Comparison of ENCODE assay signal across 8 mouse cellular contexts in genomic region chr1:191964773-191965481, GRCm38 (mm10). TPM values are rescaled to one million over a fixed set of nuclear protein-coding genes. Genes with fewer than 3 reads are reported as not detected.
DNase-seq lines count a peak whose midpoint lies in the region; ATAC-seq and TF ChIP-seq lines count a peak whose summit lies in the region.

No protein-coding gene starts in this region.

- no peak for TF ChIP-seq EP300 in stomach, postnatal 0 days (optimal IDR thresholded peaks at IDR 0.05)

- peak; percentile 94 for TF ChIP-seq CTCF in stomach, postnatal 0 days (IDR thresholded peaks at IDR 0.05; ENCODE audit: low read depth)

- no peaks in the 10 kb centered on the region for H3K36me3 ChIP-seq in heart, embryonic 14.5 days (ENCODE audit: control insufficient read depth, insufficient read depth, low read length)
- H3K36me3 ChIP-seq in liver, embryonic 16.5 days (ENCODE audit: control insufficient read depth, insufficient read depth) = no peaks in the 10 kb centered on the region
- no peaks in the 10 kb centered on the region for H3K36me3 ChIP-seq in neural tube, embryonic 12.5 days
- H3K36me3 ChIP-seq in stomach, postnatal 0 days (ENCODE audit: control insufficient read depth, insufficient read depth, low read length) = no peaks in the 10 kb centered on the region

- ATAC-seq in erythroid progenitor cell, adult 5-6 weeks (replicated peaks; ENCODE audit: low FRiP score, poor library complexity, severe bottlenecking) = peak; percentile 67
- ATAC-seq in heart, embryonic 14.5 days (ENCODE audit: insufficient number of reproducible peaks, insufficient read depth, low FRiP score, low read depth) = no peak; the same call in 1 of the 2 replicates
- peak; percentile 39 for ATAC-seq in liver, embryonic 16.5 days (ENCODE audit: low read depth)
- ATAC-seq in neural tube, embryonic 12.5 days (ENCODE audit: low FRiP score, low read depth) = 0 out of 2 replicates have a peak, but pooled peaks have one; percentile 50
- peak; percentile 41 for ATAC-seq in stomach, postnatal 0 days (ENCODE audit: low FRiP score, low TSS enrichment)

- peak overlapping the region; percentile 52 for H3K4me2 ChIP-seq in heart, embryonic 14.5 days (ENCODE audit: low read length)
- H3K4me2 ChIP-seq in liver, embryonic 16.5 days (ENCODE audit: low read depth, low read length) = no peak overlapping the region
- H3K4me2 ChIP-seq in neural tube, embryonic 12.5 days (replicated peaks) = no peak overlapping the region
- H3K4me2 ChIP-seq in stomach, postnatal 0 days (replicated peaks; ENCODE audit: low read depth) = no peak overlapping the region

- DNase-seq in CD4-positive, CD25-positive, alpha-beta regulatory T cell, adult 2 months (ENCODE audit: low read depth, low spot score) = peak; percentile 92
- peak; percentile 93 for DNase-seq in brain, adult 2 months (ENCODE audit: low read depth, low spot score)
- peak; percentile 85 to 90 for DNase-seq in kidney, postnatal 4 days
- DNase-seq in stomach, postnatal 0 days (ENCODE audit: low spot score) = peak; percentile 77

- no peak overlapping the region for H3K4me3 ChIP-seq in heart, embryonic 14.5 days (ENCODE audit: control insufficient read depth in 1 of 2, insufficient read depth in 1 of 2, low read depth in 1 of 2, low read length in 2 of 2)
- no peak overlapping the region for H3K4me3 ChIP-seq in liver, embryonic 16.5 days (ENCODE audit: low read depth, low read length)
- no peak overlapping the region for H3K4me3 ChIP-seq in neural tube, embryonic 12.5 days
- no peak overlapping the region for H3K4me3 ChIP-seq in stomach, postnatal 0 days (ENCODE audit: low read depth, low read length)

- WGBS in heart, embryonic 14.5 days = 16% methylated on average over 13 of the region's 13 CpGs
- WGBS in liver, embryonic 16.5 days (ENCODE audit: insufficient replicate concordance) = 11% methylated on average over 13 of the region's 13 CpGs
- WGBS in neural tube, embryonic 12.5 days = 19% methylated on average over 13 of the region's 13 CpGs
- 14% methylated on average over 13 of the region's 13 CpGs for WGBS in stomach, postnatal 0 days

- H3K4me1 ChIP-seq in heart, embryonic 14.5 days (ENCODE audit: control insufficient read depth in 2 of 2, insufficient read depth in 2 of 2, low read length in 2 of 2) = no peaks in the 10 kb centered on the region
- H3K4me1 ChIP-seq in liver, embryonic 16.5 days (ENCODE audit: control insufficient read depth, low read depth, low read length) = peaks cover 4% of the 10 kb centered on the region
- no peaks in the 10 kb centered on the region for H3K4me1 ChIP-seq in neural tube, embryonic 12.5 days
- no peaks in the 10 kb centered on the region for H3K4me1 ChIP-seq in stomach, postnatal 0 days (replicated peaks; ENCODE audit: control insufficient read depth, insufficient read depth)

- no peak overlapping the region for H3K27ac ChIP-seq in heart, embryonic 14.5 days (replicated peaks in 1 of 2; ENCODE audit: control insufficient read depth in 1 of 2, insufficient read depth in 1 of 2, low read depth in 2 of 2, low read length in 2 of 2)
- peak overlapping the region; percentile 23; the same call in 1 of the 2 replicates for H3K27ac ChIP-seq in liver, embryonic 16.5 days (ENCODE audit: low read length)
- no peak overlapping the region for H3K27ac ChIP-seq in neural tube, embryonic 12.5 days
- no peak overlapping the region for H3K27ac ChIP-seq in stomach, postnatal 0 days (replicated peaks)

- H3K9ac ChIP-seq in heart, embryonic 14.5 days (ENCODE audit: low read length) = no peak overlapping the region
- H3K9ac ChIP-seq in liver, embryonic 16.5 days (ENCODE audit: low read depth, low read length) = no peak overlapping the region
- no peak overlapping the region for H3K9ac ChIP-seq in neural tube, embryonic 12.5 days
- H3K9ac ChIP-seq in stomach, postnatal 0 days (ENCODE audit: low read length) = no peak overlapping the region

- H3K9me3 ChIP-seq in heart, embryonic 14.5 days (ENCODE audit: control insufficient read depth, low read length) = no peaks in the 10 kb centered on the region
- no peaks in the 10 kb centered on the region for H3K9me3 ChIP-seq in liver, embryonic 16.5 days (replicated peaks; ENCODE audit: control insufficient read depth, low read length)
- H3K9me3 ChIP-seq in neural tube, embryonic 12.5 days = no peaks in the 10 kb centered on the region
- no peaks in the 10 kb centered on the region for H3K9me3 ChIP-seq in stomach, postnatal 0 days (ENCODE audit: control insufficient read depth, low read length)

- no peaks in the 10 kb centered on the region for H3K27me3 ChIP-seq in heart, embryonic 14.5 days (ENCODE audit: control insufficient read depth, insufficient read depth, low read length)
- H3K27me3 ChIP-seq in liver, embryonic 16.5 days (ENCODE audit: control insufficient read depth, insufficient read depth, low read depth, low read length) = no peaks in the 10 kb centered on the region
- no peaks in the 10 kb centered on the region for H3K27me3 ChIP-seq in neural tube, embryonic 12.5 days (replicated peaks)
- H3K27me3 ChIP-seq in stomach, postnatal 0 days (ENCODE audit: control insufficient read depth, insufficient read depth, low read length) = no peaks in the 10 kb centered on the region

RNA-seq across cellular contexts. Expression of gene Rd3, which starts 12.2 kb away (rescaled TPM):
- not detected in 2 replicates for total RNA-seq in erythroid progenitor cell, adult 5-6 weeks (2015; ENCODE audit: low replicate concordance)
- not detected in 2 replicates for total RNA-seq in erythroid progenitor cell, adult 5-6 weeks (2017; ENCODE audit: low replicate concordance)
- polyA plus RNA-seq in heart, embryonic 14.5 days (2014; fragmentation: Nextera tagmentation; extraction: Ambion mirVana) = 4.4 and 7.0 TPM in 2 replicates
- polyA plus RNA-seq in liver, embryonic 16.5 days (2015; fragmentation: Nextera tagmentation; extraction: Ambion mirVana) = 0.04 and 0.18 TPM in 2 replicates
- 7.3 and 10.9 TPM in 2 replicates for polyA plus RNA-seq in neural tube, embryonic 12.5 days (2016; fragmentation: Nextera tagmentation; extraction: Ambion mirVana)
- polyA plus RNA-seq in stomach, postnatal 0 days (2015; fragmentation: Nextera tagmentation; extraction: Ambion mirVana) = 0.12 and 0.18 TPM in 2 replicates

RNA-seq across cellular contexts. Expression of gene Slc30a1, which starts 58.4 kb away (rescaled TPM):
- 12.6 and 16.6 TPM in 2 replicates for total RNA-seq in erythroid progenitor cell, adult 5-6 weeks (2015; ENCODE audit: low replicate concordance)
- 13.2 and 21.7 TPM in 2 replicates for total RNA-seq in erythroid progenitor cell, adult 5-6 weeks (2017; ENCODE audit: low replicate concordance)
- polyA plus RNA-seq in heart, embryonic 14.5 days (2014; fragmentation: Nextera tagmentation; extraction: Ambion mirVana) = 3.1 and 3.6 TPM in 2 replicates
- 0.86 and 1.1 TPM in 2 replicates for polyA plus RNA-seq in liver, embryonic 16.5 days (2015; fragmentation: Nextera tagmentation; extraction: Ambion mirVana)
- 4.4 and 4.7 TPM in 2 replicates for polyA plus RNA-seq in neural tube, embryonic 12.5 days (2016; fragmentation: Nextera tagmentation; extraction: Ambion mirVana)
- polyA plus RNA-seq in stomach, postnatal 0 days (2015; fragmentation: Nextera tagmentation; extraction: Ambion mirVana) = 5.4 and 5.5 TPM in 2 replicates
